Comparison of ENCODE assay signal across 8 mouse cellular contexts in the genomic region with DNA sequence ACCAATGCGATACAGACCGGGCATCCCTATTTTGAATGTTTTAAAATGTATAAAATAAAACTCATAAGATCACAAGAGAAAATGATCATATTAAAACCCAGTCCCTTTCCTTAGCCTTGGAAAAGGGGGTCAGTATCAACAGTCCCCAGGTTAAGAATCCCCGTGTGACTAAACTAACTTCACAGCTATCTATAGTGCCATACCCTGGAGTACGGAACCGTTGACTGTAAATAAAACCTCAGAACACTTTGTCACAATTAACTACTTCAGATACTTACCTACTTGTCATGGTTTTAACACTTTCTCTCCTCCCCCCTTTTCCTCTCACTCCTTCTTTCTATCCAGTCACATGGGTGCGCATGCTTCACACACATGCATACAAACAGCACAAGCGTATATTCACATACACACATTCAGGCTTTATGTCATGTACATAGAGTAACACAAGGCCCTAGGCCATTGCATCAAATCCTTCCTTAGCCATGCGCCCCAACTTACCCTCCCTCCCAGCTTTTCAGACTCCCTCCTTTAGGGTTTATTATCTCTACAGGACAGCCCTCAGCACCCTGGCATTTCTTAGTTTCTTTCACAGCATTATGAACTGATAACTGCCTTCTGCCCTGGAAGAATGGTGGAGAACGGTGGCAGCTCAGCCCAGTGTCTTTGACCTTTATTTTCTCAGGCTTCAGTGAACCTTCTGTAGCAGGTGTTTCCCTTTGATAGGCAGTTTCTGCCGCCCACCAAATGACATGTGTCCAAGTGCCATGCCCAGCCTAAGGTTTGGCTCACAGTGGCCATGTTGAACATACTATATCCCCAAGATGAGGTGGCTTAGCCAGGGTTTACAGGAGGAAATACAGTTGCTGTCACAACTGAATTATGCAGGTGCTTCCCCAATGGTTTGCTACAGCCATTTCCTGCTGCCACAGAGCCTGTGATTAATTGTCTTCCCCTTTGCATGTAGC. TPM values are rescaled to one million over a fixed set of nuclear protein-coding genes. Genes with fewer than 3 reads are reported as not detected.
DNase-seq lines count a peak whose midpoint lies in the region; ATAC-seq and TF ChIP-seq lines count a peak whose summit lies in the region.

A gene (plus strand): TSS at position 937 of the 965 bp plus-strand sequence.

- no peak within 1 kb of the TSS for H3K4me3 ChIP-seq in lung, adult 2 months (replicated peaks; ENCODE audit: extremely low read depth, low read depth, low read length)
- no peak within 1 kb of the TSS for H3K4me3 ChIP-seq in forebrain, embryonic 16.5 days (replicated peaks; ENCODE audit: low read length)
- no peak within 1 kb of the TSS for H3K4me3 ChIP-seq in hindbrain, embryonic 10.5 days
- H3K4me3 ChIP-seq in macrophage (ENCODE audit: inconsistent target), result no peak within 1 kb of the TSS
- H3K4me3 ChIP-seq in stomach, embryonic 14.5 days (ENCODE audit: low read depth, low read length), result no peak within 1 kb of the TSS

- no peak for TF ChIP-seq CTCF in lung, adult 2 months (IDR thresholded peaks at IDR 0.05; ENCODE audit: insufficient read depth, low read length)

- no peak for TF ChIP-seq POLR2A in lung, adult 2 months (IDR thresholded peaks at IDR 0.05; ENCODE audit: borderline replicate concordance, extremely low read depth, low read depth, low read length)

- no peak within 1 kb of the TSS for H3K27ac ChIP-seq in forebrain, embryonic 16.5 days (ENCODE audit: low read length)
- H3K27ac ChIP-seq in hindbrain, embryonic 10.5 days, result no peak within 1 kb of the TSS
- no peak within 1 kb of the TSS for H3K27ac ChIP-seq in macrophage
- H3K27ac ChIP-seq in stomach, embryonic 14.5 days (ENCODE audit: low read length), result no peak within 1 kb of the TSS

- H3K27me3 ChIP-seq in forebrain, embryonic 16.5 days (replicated peaks; ENCODE audit: control insufficient read depth, insufficient read depth, low read length), result no peaks in the 10 kb centered on the region
- no peaks in the 10 kb centered on the region for H3K27me3 ChIP-seq in hindbrain, embryonic 10.5 days (ENCODE audit: insufficient read depth, poor library complexity, severe bottlenecking)
- no peaks in the 10 kb centered on the region for H3K27me3 ChIP-seq in stomach, embryonic 14.5 days (ENCODE audit: control insufficient read depth, insufficient read depth, low read length)

- no peak for ATAC-seq in forebrain, embryonic 16.5 days
- ATAC-seq in stomach, embryonic 14.5 days (ENCODE audit: insufficient number of reproducible peaks, insufficient read depth, low FRiP score, low read depth), result peak; percentile 81; the same call in 1 of the 2 replicates

- no peaks in the 10 kb centered on the region for H3K36me3 ChIP-seq in forebrain, embryonic 16.5 days (ENCODE audit: control insufficient read depth, insufficient read depth)
- no peaks in the 10 kb centered on the region for H3K36me3 ChIP-seq in hindbrain, embryonic 10.5 days
- H3K36me3 ChIP-seq in macrophage (ENCODE audit: inconsistent target), result no peaks in the 10 kb centered on the region
- no peaks in the 10 kb centered on the region for H3K36me3 ChIP-seq in stomach, embryonic 14.5 days (ENCODE audit: control insufficient read depth, insufficient read depth, low read length)

- H3K79me2 ChIP-seq in macrophage (ENCODE audit: inconsistent target), result no peaks in the 10 kb centered on the region

- no peak within 1 kb of the TSS for H3K4me2 ChIP-seq in forebrain, embryonic 16.5 days (ENCODE audit: low read length)
- H3K4me2 ChIP-seq in stomach, embryonic 14.5 days (replicated peaks; ENCODE audit: low read depth, low read length), result no peak within 1 kb of the TSS

- H3K9ac ChIP-seq in forebrain, embryonic 16.5 days (replicated peaks; ENCODE audit: low read depth, low read length), result no peak within 1 kb of the TSS
- no peak within 1 kb of the TSS for H3K9ac ChIP-seq in stomach, embryonic 14.5 days (replicated peaks; ENCODE audit: low read depth, low read length)

- H3K4me1 ChIP-seq in lung, adult 2 months (ENCODE audit: control insufficient read depth, insufficient read depth, low read length), result peaks cover 24% of the 10 kb centered on the region
- peaks cover 7% of the 10 kb centered on the region for H3K4me1 ChIP-seq in forebrain, embryonic 16.5 days (replicated peaks; ENCODE audit: control insufficient read depth, insufficient read depth, low read length)
- peaks cover 23% of the 10 kb centered on the region for H3K4me1 ChIP-seq in hindbrain, embryonic 10.5 days (replicated peaks)
- no peaks in the 10 kb centered on the region for H3K4me1 ChIP-seq in stomach, embryonic 14.5 days (ENCODE audit: control insufficient read depth, insufficient read depth, low read length)

- 66% methylated on average over 10 of the region's 10 CpGs for WGBS in lung, adult 2 months
- 83% methylated on average over 10 of the region's 10 CpGs for WGBS in forebrain, embryonic 16.5 days
- 90% methylated on average over 10 of the region's 10 CpGs for WGBS in hindbrain, embryonic 10.5 days
- 62% methylated on average over 10 of the region's 10 CpGs for WGBS in macrophage (ENCODE audit: missing documents)
- WGBS in stomach, embryonic 14.5 days, result 80% methylated on average over 10 of the region's 10 CpGs

- no peak for DNase-seq in lung, adult 2 months
- no peak for DNase-seq in lung, adult 18-20 months
- no peak for DNase-seq in hindbrain, embryonic 10.5 days (ENCODE audit: low spot score)
- no peak for DNase-seq in layer of hippocampus, postnatal 25 days (ENCODE audit: extremely low spot score in 1 of 2, low spot score in 1 of 2)
- DNase-seq in testis, postnatal 10 days (ENCODE audit: low spot score), result no peak

- no peaks in the 10 kb centered on the region for H3K9me3 ChIP-seq in forebrain, embryonic 16.5 days (ENCODE audit: control insufficient read depth, low read length)
- no peaks in the 10 kb centered on the region for H3K9me3 ChIP-seq in hindbrain, embryonic 10.5 days
- H3K9me3 ChIP-seq in stomach, embryonic 14.5 days (ENCODE audit: control insufficient read depth, low read depth, low read length), result no peaks in the 10 kb centered on the region

RNA-seq across cellular contexts. Expression of the gene that starts here (rescaled TPM):
- 80.1 and 82.2 TPM in 2 replicates for polyA plus RNA-seq in lung, adult 2 months (2012; rRNA removed)
- 125 and 131 TPM in 2 replicates for polyA plus RNA-seq in forebrain, embryonic 16.5 days (2015; fragmentation: Nextera tagmentation; extraction: Ambion mirVana)
- polyA plus RNA-seq in hindbrain, embryonic 10.5 days (2016; fragmentation: Nextera tagmentation; extraction: Ambion mirVana), result 43.3 and 44.1 TPM in 2 replicates
- total RNA-seq in layer of hippocampus, postnatal 25 days (2021), result 100 to 1,000 TPM; 217 to 225 TPM
- total RNA-seq in macrophage (2018; cell fraction: chromatin; rRNA removed), result 100 to 1,000 TPM in 25 of 26 experiments, 10 to 100 TPM in 1; 99.8 to 292 (median 199) TPM
- 100 to 1,000 TPM; 255 to 660 (median 372) TPM for total RNA-seq in macrophage (2018; cell fraction: cytosol; rRNA removed)
- 100 to 1,000 TPM; 189 to 618 (median 367) TPM for total RNA-seq in macrophage (2018; cell fraction: nucleus; rRNA removed)
- polyA plus RNA-seq in macrophage (2018), result 220 to 294 TPM (median 226 TPM) in 3 replicates
- 66.8 and 79.1 TPM in 2 replicates for polyA plus RNA-seq in stomach, embryonic 14.5 days (2014; fragmentation: Nextera tagmentation; extraction: Ambion mirVana)
